Mouse (Mus musculus) hindbrain, embryonic 13.5 days (tissue): Measurements from ENCODE around the gene Qser1. TPM values are rescaled to one million over a fixed set of nuclear protein-coding genes. Genes with fewer than 3 reads are reported as not detected.
A peak's percentile ranks its signal among the peaks of the same experiment; 100 is the strongest.
"Not testable (repeated sequence)": the region's sequence is repeated elsewhere in the genome, so short reads cannot be mapped to it uniquely, and the experiment has no call there.

ENCODE experiments used
- ATAC-seq: fragments of 200-750 bp; cut with Nextera tagmentation; 2 replicates; pipeline ENCODE4 v1.8.0; 2017; ENCODE audit warnings: moderate TSS enrichment; ENCODE audit not compliant: low FRiP score
- H3K27ac ChIP-seq: fragments of 300-500 bp; sonication (generic); 2 replicates; pipeline ENCODE4 v1.5.1; 2015; ENCODE audit warnings: inconsistent platforms, mild to moderate bottlenecking, moderate library complexity
- H3K27me3 ChIP-seq: fragments of 300-500 bp; sonication (generic); 2 replicates; pipeline ENCODE4 v1.6.1; 2015; ENCODE audit warnings: mild to moderate bottlenecking, inconsistent platforms
- H3K36me3 ChIP-seq: fragments of 300-500 bp; sonication (generic); 2 replicates; pipeline ENCODE4 v1.6.1; 2015; ENCODE audit warnings: mild to moderate bottlenecking, inconsistent platforms
- H3K4me1 ChIP-seq: fragments of 300-500 bp; sonication (generic); replicated peaks from 2 replicates; pipeline ENCODE4 v1.6.1; 2015; ENCODE audit warnings: inconsistent platforms
- H3K4me2 ChIP-seq: fragments of 300-500 bp; sonication (generic); 2 replicates; pipeline ENCODE4 v1.6.1; 2015; ENCODE audit warnings: inconsistent platforms, mild to moderate bottlenecking, moderate library complexity
- H3K4me3 ChIP-seq: fragments of 300-500 bp; sonication (generic); 2 replicates; pipeline ENCODE4 v1.5.1; 2015; ENCODE audit warnings: mild to moderate bottlenecking, inconsistent platforms
- H3K9ac ChIP-seq: fragments of 300-500 bp; sonication (generic); 2 replicates; pipeline ENCODE4 v1.6.1; 2015; ENCODE audit warnings: mild to moderate bottlenecking, inconsistent platforms
- H3K9me3 ChIP-seq: fragments of 300-500 bp; sonication (generic); 2 replicates; pipeline ENCODE4 v1.6.1; 2016; ENCODE audit warnings: inconsistent platforms
- WGBS: fragments of 180-500 bp; shearing (Covaris S2); methylation state at CpG from one replicate; pipeline ENCODE4 v1.1.7; 2015; 5-methylcytosine and 5-hydroxymethylcytosine counted together
- polyA plus RNA-seq: library from polyadenylated mRNA; unstranded; fragments of >200 nt; fragmentation: Nextera tagmentation; extraction: Ambion mirVana; gene quantifications from 2 replicates; pipeline ENCODE4 v1.2.1, GENCODE M21; 2015

Qser1 gene
- polyA plus RNA-seq, 1 experiment from 2014 or later: 7.6 TPM

- Histone ChIP-seq H3K4me2 (peak overlapping the region; percentile 97), H3K9ac (no peak overlapping the region), H3K27me3 (peaks cover 32% of the 10 kb centered on the region), H3K27ac (no peak overlapping the region), H3K4me3 (peak overlapping the region; percentile 55), H3K9me3 (no peaks in the 10 kb centered on the region), H3K4me1 (peaks cover 11% of the 10 kb centered on the region), H3K36me3 (no peaks in the 10 kb centered on the region)
- WGBS: 30% methylated on average over 16 of the region's 16 CpGs
- ATAC-seq: no peak
Measured at GRCm38 (mm10) chr2:104848235-104849161, 31.9 kb upstream of the Qser1 start.

GRCm38 (mm10) chr2:104847645-104848044 is 31.1 kb upstream of the Qser1 start:
- 68% methylated on average over 2 of the region's 2 CpGs for WGBS
- ATAC-seq: no peak
- H3K27ac ChIP-seq: no peak overlapping the region
- no peak overlapping the region for H3K9ac ChIP-seq
- no peak overlapping the region for H3K4me3 ChIP-seq
- H3K4me1 ChIP-seq: peaks cover 11% of the 10 kb centered on the region
- peaks cover 32% of the 10 kb centered on the region for H3K27me3 ChIP-seq
- H3K4me2 ChIP-seq: no peak overlapping the region
- no peaks in the 10 kb centered on the region for H3K9me3 ChIP-seq
- no peaks in the 10 kb centered on the region for H3K36me3 ChIP-seq

GRCm38 (mm10) chr2:104846638-104847414 is 30.3 kb upstream of the Qser1 start:
- no peak for ATAC-seq
- 28% methylated on average over 4 of the region's 4 CpGs for WGBS
- Histone ChIP-seq H3K9me3 (no peaks in the 10 kb centered on the region), H3K4me3 (no peak overlapping the region), H3K27me3 (peaks cover 32% of the 10 kb centered on the region), H3K9ac (no peak overlapping the region), H3K4me1 (peaks cover 11% of the 10 kb centered on the region), H3K27ac (no peak overlapping the region), H3K4me2 (no peak overlapping the region), H3K36me3 (no peaks in the 10 kb centered on the region)

GRCm38 (mm10) chr2:104842559-104842958 is 26.0 kb upstream of the Qser1 start:
- Histone ChIP-seq H3K9ac (no peak overlapping the region), H3K27ac (no peak overlapping the region), H3K9me3 (no peaks in the 10 kb centered on the region), H3K4me2 (no peak overlapping the region), H3K4me1 (no peaks in the 10 kb centered on the region), H3K4me3 (no peak overlapping the region), H3K27me3 (no peaks in the 10 kb centered on the region), H3K36me3 (no peaks in the 10 kb centered on the region)
- no peak for ATAC-seq

GRCm38 (mm10) chr2:104841736-104842135 is 25.2 kb upstream of the Qser1 start:
- H3K9me3 ChIP-seq: no peaks in the 10 kb centered on the region
- no peak overlapping the region for H3K9ac ChIP-seq
- H3K4me1 ChIP-seq: no peaks in the 10 kb centered on the region
- H3K4me2 ChIP-seq: no peak overlapping the region
- no peak overlapping the region for H3K4me3 ChIP-seq
- no peaks in the 10 kb centered on the region for H3K36me3 ChIP-seq
- no peak overlapping the region for H3K27ac ChIP-seq
- no peak for ATAC-seq
- WGBS: 93% methylated on average over 7 of the region's 7 CpGs
- no peaks in the 10 kb centered on the region for H3K27me3 ChIP-seq

GRCm38 (mm10) chr2:104840974-104841373 is 24.4 kb upstream of the Qser1 start:
- Histone ChIP-seq H3K4me1 (no peaks in the 10 kb centered on the region), H3K36me3 (no peaks in the 10 kb centered on the region), H3K9me3 (no peaks in the 10 kb centered on the region), H3K4me2 (no peak overlapping the region), H3K27ac (no peak overlapping the region), H3K4me3 (no peak overlapping the region), H3K9ac (no peak overlapping the region), H3K27me3 (no peaks in the 10 kb centered on the region)
- no peak for ATAC-seq

- Histone ChIP-seq H3K9me3 (no peaks in the 10 kb centered on the region), H3K9ac (no peak overlapping the region), H3K4me1 (no peaks in the 10 kb centered on the region), H3K27ac (no peak overlapping the region), H3K4me3 (no peak overlapping the region), H3K27me3 (no peaks in the 10 kb centered on the region), H3K36me3 (no peaks in the 10 kb centered on the region), H3K4me2 (no peak overlapping the region)
- ATAC-seq: no peak
- WGBS: 92% methylated on average over 2 of the region's 2 CpGs
Measured at GRCm38 (mm10) chr2:104832486-104832885, 15.9 kb upstream of the Qser1 start.

GRCm38 (mm10) chr2:104826191-104826590 is 9.6 kb upstream of the Qser1 start:
- Histone ChIP-seq H3K27ac (no peak overlapping the region), H3K4me1 (no peaks in the 10 kb centered on the region), H3K9me3 (no peaks in the 10 kb centered on the region), H3K27me3 (no peaks in the 10 kb centered on the region), H3K4me3 (no peak overlapping the region), H3K9ac (no peak overlapping the region), H3K4me2 (no peak overlapping the region), H3K36me3 (no peaks in the 10 kb centered on the region)
- 87% methylated on average over 4 of the region's 4 CpGs for WGBS
- no peak for ATAC-seq

GRCm38 (mm10) chr2:104818763-104819162 is 2.2 kb upstream of the Qser1 start:
- WGBS: 89% methylated on average over 3 of the region's 3 CpGs
- not testable (repeated sequence) for H3K27me3 ChIP-seq, H3K36me3 ChIP-seq, H3K4me3 ChIP-seq, H3K9me3 ChIP-seq, H3K27ac ChIP-seq, ATAC-seq, H3K4me2 ChIP-seq, H3K9ac ChIP-seq
- H3K4me1 ChIP-seq: peaks cover 23% of the 10 kb centered on the region

- H3K4me3 ChIP-seq: peak overlapping the region; percentile 94
- 3% methylated on average over 15 of the region's 15 CpGs for WGBS
- H3K4me2 ChIP-seq: peak overlapping the region; percentile 76
- H3K36me3 ChIP-seq: no peaks in the 10 kb centered on the region
- ATAC-seq: no peak
- H3K4me1 ChIP-seq: peaks cover 31% of the 10 kb centered on the region
- H3K9me3 ChIP-seq: no peaks in the 10 kb centered on the region
- H3K27me3 ChIP-seq: no peaks in the 10 kb centered on the region
- H3K27ac ChIP-seq: peak overlapping the region; percentile 98
- peak overlapping the region; percentile 99 for H3K9ac ChIP-seq
Measured at GRCm38 (mm10) chr2:104817555-104818330, 1.2 kb upstream of the Qser1 start.

GRCm38 (mm10) chr2:104816866-104817439 is 393 bp upstream of the Qser1 start:
- H3K27me3 ChIP-seq: no peaks in the 10 kb centered on the region
- peak overlapping the region; percentile 99 for H3K9ac ChIP-seq
- peak overlapping the region; percentile 76 for H3K4me2 ChIP-seq
- peaks cover 31% of the 10 kb centered on the region for H3K4me1 ChIP-seq
- no peaks in the 10 kb centered on the region for H3K36me3 ChIP-seq
- peak overlapping the region; percentile 94 for H3K4me3 ChIP-seq
- H3K9me3 ChIP-seq: no peaks in the 10 kb centered on the region
- H3K27ac ChIP-seq: peak overlapping the region; percentile 98
- 0% methylated on average over 25 of the region's 51 CpGs for WGBS
- ATAC-seq: peak; percentile 97
